Mouse (Mus musculus) hindbrain, embryonic 12.5 days (tissue): ENCODE results near the gene Tex12. TPM values are rescaled to one million over a fixed set of nuclear protein-coding genes. Genes with fewer than 3 reads are reported as not detected.
A peak's percentile ranks its signal among the peaks of the same experiment; 100 is the strongest.

Experiments
- ATAC-seq: fragments of 200-750 bp; cut with Nextera tagmentation; 2 replicates; pipeline ENCODE4 v1.8.0; 2017; ENCODE audit warnings: moderate TSS enrichment; ENCODE audit not compliant: low FRiP score
- H3K27ac ChIP-seq: fragments of 300-500 bp; sonication (generic); 2 replicates; pipeline ENCODE4 v1.5.1; 2016; ENCODE audit warnings: mild to moderate bottlenecking
- H3K27me3 ChIP-seq: fragments of 300-500 bp; sonication (generic); 2 replicates; pipeline ENCODE4 v1.6.1; 2016; ENCODE audit warnings: mild to moderate bottlenecking
- H3K36me3 ChIP-seq: fragments of 300-500 bp; sonication (generic); 2 replicates; pipeline ENCODE4 v1.6.1; 2016; ENCODE audit warnings: mild to moderate bottlenecking
- H3K4me1 ChIP-seq: fragments of 300-500 bp; sonication (generic); 2 replicates; pipeline ENCODE4 v1.6.1; 2016
- H3K4me2 ChIP-seq: fragments of 300-500 bp; sonication (generic); replicated peaks from 2 replicates; pipeline ENCODE4 v1.6.1; 2016; ENCODE audit warnings: mild to moderate bottlenecking
- H3K4me3 ChIP-seq: fragments of 300-500 bp; sonication (generic); 2 replicates; pipeline ENCODE4 v1.5.1; 2016; ENCODE audit warnings: mild to moderate bottlenecking
- H3K9ac ChIP-seq: fragments of 300-500 bp; sonication (generic); 2 replicates; pipeline ENCODE4 v1.6.1; 2016; ENCODE audit warnings: mild to moderate bottlenecking, moderate library complexity
- H3K9me3 ChIP-seq: fragments of 300-500 bp; sonication (generic); replicated peaks from 2 replicates; pipeline ENCODE4 v1.6.1; 2016; ENCODE audit warnings: mild to moderate bottlenecking
- WGBS: fragments of 180-500 bp; shearing (Covaris S2); methylation state at CpG from one replicate; pipeline ENCODE4 v1.1.7; 2016; 5-methylcytosine and 5-hydroxymethylcytosine counted together
- polyA plus RNA-seq: library from polyadenylated mRNA; unstranded; fragments of >200 nt; fragmentation: Nextera tagmentation; extraction: Ambion mirVana; gene quantifications from 2 replicates; pipeline ENCODE4 v1.2.1, GENCODE M21; 2016

Tex12 gene
- polyA plus RNA-seq, 1 experiment from 2014 or later, result not detected

DNA sequence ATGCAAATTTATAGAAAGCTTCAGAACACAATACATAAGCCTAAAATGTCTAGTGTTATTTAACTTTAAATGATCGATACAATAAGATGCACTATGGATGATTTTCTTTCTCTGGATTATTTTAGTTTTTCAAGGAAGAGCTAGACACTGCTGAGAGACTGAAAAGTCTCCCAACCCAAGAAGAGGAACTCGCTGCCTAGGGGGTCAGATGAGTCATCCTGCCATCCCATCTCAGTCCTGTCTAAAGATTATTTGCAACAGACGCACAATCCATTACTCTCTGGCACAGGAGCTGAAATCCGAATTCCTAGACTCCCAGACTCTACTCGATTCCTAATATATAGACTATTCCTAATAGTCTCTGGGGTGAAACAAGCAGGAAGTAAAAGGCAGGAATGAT is 8.9 kb downstream of the Tex12 start:
- H3K4me2 ChIP-seq, result no peak overlapping the region
- no peaks in the 10 kb centered on the region for H3K36me3 ChIP-seq
- no peak overlapping the region for H3K4me3 ChIP-seq
- WGBS, result 85% methylated on average over 5 of the region's 5 CpGs
- no peaks in the 10 kb centered on the region for H3K27me3 ChIP-seq
- H3K27ac ChIP-seq, result no peak overlapping the region
- H3K4me1 ChIP-seq, result peaks cover 7% of the 10 kb centered on the region; the same call in 1 of the 2 replicates
- no peaks in the 10 kb centered on the region for H3K9me3 ChIP-seq
- no peak overlapping the region for H3K9ac ChIP-seq
- ATAC-seq, result no peak

DNA sequence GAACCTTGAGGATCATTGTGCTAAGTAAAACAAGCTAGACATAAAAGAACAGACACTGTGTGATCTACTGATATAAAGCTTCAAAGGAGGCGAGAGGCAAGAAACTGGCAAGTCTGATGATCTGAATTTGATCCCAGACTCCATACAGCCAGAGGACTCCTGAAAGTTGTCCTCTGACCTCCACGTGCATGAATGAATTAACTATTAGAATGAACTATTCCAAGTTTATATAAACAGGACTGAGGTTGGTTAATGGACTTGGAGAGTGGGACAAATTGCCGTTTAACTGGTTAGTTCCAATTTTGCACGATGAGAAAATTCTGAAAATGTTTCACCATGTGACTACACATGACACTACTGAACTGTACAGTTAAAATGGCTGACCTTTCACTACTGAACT is 12.2 kb downstream of the Tex12 start:
- Histone ChIP-seq H3K36me3 (no peaks in the 10 kb centered on the region), H3K27me3 (no peaks in the 10 kb centered on the region), H3K4me1 (no peaks in the 10 kb centered on the region), H3K9ac (no peak overlapping the region), H3K4me2 (no peak overlapping the region), H3K27ac (no peak overlapping the region), H3K4me3 (no peak overlapping the region), H3K9me3 (no peaks in the 10 kb centered on the region)
- WGBS, result 83% methylated on average over 4 of the region's 4 CpGs
- ATAC-seq, result no peak

DNA sequence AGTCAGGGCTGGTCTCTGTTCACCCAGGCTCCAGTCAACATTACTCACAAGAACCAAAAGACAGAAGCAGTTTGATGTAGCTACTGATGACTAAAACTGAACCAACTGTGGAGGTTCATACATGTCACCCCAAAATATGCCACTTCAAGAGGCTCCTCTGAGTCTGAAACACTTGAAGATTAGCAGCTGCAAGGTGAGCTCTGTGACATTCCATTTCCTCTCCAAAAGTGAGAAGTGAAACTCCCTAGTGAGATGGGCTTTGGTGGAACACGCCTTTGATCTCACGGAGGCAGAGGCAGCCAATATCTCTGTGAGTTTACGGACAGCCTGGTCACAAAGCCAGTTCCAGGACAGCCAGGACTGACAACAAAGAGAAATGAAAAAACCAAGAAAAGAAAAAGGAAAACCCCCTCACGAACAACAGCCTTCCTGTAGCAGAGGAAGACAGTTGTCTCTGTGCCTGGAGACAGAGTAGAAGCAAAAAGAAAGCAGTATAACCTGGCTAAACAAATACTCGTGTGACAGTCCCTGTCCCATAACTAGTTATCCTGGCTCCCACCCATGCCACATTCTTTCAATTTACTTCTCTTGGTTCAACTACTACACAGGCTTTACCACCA is 13.2 kb downstream of the Tex12 start:
- no peak for ATAC-seq
- Histone ChIP-seq H3K4me2 (no peak overlapping the region), H3K9me3 (no peaks in the 10 kb centered on the region), H3K9ac (no peak overlapping the region), H3K36me3 (no peaks in the 10 kb centered on the region), H3K4me3 (no peak overlapping the region), H3K27ac (no peak overlapping the region), H3K4me1 (no peaks in the 10 kb centered on the region), H3K27me3 (no peaks in the 10 kb centered on the region)
- 63% methylated on average over 5 of the region's 5 CpGs for WGBS

DNA sequence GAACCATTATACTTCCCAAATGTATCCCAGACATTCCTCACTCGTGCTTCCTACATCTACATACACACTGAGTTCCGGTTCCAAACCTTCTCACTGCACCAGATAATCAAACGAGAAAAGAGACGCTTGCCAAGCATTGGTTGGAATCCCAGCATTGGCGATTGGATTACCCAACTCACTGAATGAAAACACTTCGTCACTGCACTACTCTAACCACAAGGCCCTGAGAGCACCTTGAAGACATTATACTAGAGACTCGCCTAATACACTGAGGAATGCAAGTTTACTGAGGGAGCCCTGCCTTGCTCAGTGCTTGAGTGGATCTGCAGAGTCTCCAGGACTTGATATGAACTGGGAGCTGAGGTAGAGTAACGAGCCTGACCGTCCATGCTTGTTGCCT is 18.7 kb downstream of the Tex12 start:
- no peak overlapping the region for H3K9ac ChIP-seq
- no peak for ATAC-seq
- WGBS, result 80% methylated on average over 9 of the region's 9 CpGs

DNA sequence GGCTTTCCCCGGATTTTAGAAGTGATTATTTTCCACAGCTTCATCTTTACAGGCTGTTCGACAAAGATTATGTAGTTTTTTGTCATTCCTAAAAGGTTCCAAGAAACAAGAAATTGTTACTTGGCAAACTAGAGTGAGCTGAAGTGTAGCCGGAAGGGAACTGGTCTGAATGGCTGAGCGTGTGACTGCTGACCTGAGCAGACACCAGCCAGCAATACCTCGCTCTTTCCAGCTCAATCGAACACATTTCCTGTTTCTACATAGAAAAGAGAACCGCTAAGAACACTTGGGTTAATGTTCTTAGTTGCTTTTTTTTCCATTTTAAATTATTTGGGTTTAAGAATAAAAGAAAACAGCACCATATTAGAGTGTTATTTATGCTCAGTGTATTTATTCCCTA is 21.0 kb downstream of the Tex12 start:
- no peaks in the 10 kb centered on the region for H3K9me3 ChIP-seq
- 80% methylated on average over 7 of the region's 7 CpGs for whole genome bisulfite sequencing
- ATAC-seq, result no peak
- H3K4me1 ChIP-seq, result no peaks in the 10 kb centered on the region
- no peaks in the 10 kb centered on the region for H3K27me3 ChIP-seq
- no peak overlapping the region for H3K27ac ChIP-seq
- H3K36me3 ChIP-seq, result no peaks in the 10 kb centered on the region
- no peak overlapping the region for H3K4me2 ChIP-seq
- H3K4me3 ChIP-seq, result no peak overlapping the region
- H3K9ac ChIP-seq, result no peak overlapping the region

More for the DNA sequence above, 18.7 kb downstream of the Tex12 start:
- Histone ChIP-seq H3K4me3 (no peak overlapping the region), H3K9me3 (no peaks in the 10 kb centered on the region), H3K4me1 (no peaks in the 10 kb centered on the region), H3K27me3 (no peaks in the 10 kb centered on the region), H3K36me3 (no peaks in the 10 kb centered on the region), H3K27ac (no peak overlapping the region), H3K4me2 (no peak overlapping the region)

DNA sequence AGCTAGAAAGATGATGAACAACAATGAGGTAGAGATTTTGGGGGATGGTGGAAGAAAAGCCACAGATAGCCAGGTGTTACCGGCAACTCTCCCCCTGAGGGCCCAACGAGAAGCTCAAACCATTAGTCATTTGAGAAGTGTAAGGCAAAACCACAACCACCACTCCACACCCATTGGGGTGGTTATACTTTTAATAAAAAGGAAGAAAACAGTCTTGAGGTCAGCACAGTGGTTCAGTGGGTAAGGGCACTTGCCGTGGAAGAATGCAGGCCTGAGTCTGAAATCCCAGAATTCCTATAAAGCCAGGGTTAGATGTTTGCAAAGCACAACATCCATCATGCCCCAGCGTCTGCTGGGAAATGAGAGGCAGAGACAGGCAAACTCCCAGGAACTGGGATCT is 23.8 kb downstream of the Tex12 start:
- H3K9ac ChIP-seq, result no peak overlapping the region
- no peaks in the 10 kb centered on the region for H3K4me1 ChIP-seq
- H3K27me3 ChIP-seq, result no peaks in the 10 kb centered on the region
- H3K9me3 ChIP-seq, result no peaks in the 10 kb centered on the region
- no peak overlapping the region for H3K27ac ChIP-seq
- ATAC-seq, result no peak
- H3K4me2 ChIP-seq, result no peak overlapping the region
- whole genome bisulfite sequencing, result 72% methylated on average over 4 of the region's 4 CpGs
- H3K4me3 ChIP-seq, result no peak overlapping the region
- no peaks in the 10 kb centered on the region for H3K36me3 ChIP-seq

DNA sequence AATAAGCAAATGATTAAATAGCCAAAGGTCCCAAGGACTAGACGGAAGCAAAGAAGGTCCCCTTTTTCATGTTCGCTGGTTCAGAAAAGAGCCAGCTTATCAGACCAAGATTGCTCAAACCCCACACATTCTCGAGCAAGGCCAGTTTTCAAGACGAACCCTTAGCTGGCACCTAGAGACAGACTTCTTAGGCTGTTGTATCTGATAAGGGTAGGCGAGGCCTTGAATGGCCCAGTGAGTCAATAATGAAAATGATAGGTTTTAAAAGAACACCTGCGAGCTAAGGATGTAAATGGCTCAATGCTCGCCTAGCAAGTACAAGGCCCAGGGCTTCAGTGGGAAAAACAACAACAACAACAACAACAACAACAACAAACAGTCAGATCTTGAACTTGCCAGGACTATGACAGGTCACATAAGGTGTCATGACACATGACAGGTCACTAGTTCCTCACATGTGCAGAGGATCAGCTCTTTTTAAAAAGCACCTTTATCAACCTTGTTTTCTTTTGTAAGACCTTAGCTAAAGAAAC is 24.5 kb downstream of the Tex12 start:
- 80% methylated on average over 7 of the region's 7 CpGs for WGBS
- H3K27ac ChIP-seq, result no peak overlapping the region
- ATAC-seq, result no peak

DNA sequence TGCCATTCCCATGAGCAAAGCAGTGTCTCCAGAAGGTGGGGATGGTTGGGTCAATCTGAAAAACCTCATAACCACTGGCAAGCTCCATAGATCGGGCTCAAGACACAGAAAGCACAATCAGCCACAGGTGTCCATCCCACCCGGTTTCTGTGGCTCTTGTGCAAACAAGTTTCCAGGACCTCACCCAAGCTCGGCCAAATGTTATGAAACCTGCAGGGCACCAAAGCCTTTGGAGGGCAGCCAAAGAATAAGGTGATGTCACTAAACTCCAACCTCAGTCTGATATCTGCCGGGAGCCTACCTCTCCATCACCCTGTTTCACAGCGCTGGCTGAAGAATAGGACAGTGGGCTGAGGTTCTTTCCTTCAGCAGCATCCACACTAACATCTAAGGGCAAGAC is 25.2 kb downstream of the Tex12 start:
- Histone ChIP-seq H3K36me3 (no peaks in the 10 kb centered on the region), H3K4me2 (no peak overlapping the region), H3K4me3 (no peak overlapping the region), H3K4me1 (no peaks in the 10 kb centered on the region), H3K27ac (no peak overlapping the region), H3K9ac (no peak overlapping the region), H3K9me3 (no peaks in the 10 kb centered on the region), H3K27me3 (no peaks in the 10 kb centered on the region)
- WGBS, result 85% methylated on average over 5 of the region's 5 CpGs
- no peak for ATAC-seq

More for the DNA sequence above, 24.5 kb downstream of the Tex12 start:
- Histone ChIP-seq H3K9me3 (no peaks in the 10 kb centered on the region), H3K9ac (no peak overlapping the region), H3K4me3 (no peak overlapping the region), H3K4me1 (no peaks in the 10 kb centered on the region), H3K4me2 (no peak overlapping the region), H3K27me3 (no peaks in the 10 kb centered on the region), H3K36me3 (no peaks in the 10 kb centered on the region)

DNA sequence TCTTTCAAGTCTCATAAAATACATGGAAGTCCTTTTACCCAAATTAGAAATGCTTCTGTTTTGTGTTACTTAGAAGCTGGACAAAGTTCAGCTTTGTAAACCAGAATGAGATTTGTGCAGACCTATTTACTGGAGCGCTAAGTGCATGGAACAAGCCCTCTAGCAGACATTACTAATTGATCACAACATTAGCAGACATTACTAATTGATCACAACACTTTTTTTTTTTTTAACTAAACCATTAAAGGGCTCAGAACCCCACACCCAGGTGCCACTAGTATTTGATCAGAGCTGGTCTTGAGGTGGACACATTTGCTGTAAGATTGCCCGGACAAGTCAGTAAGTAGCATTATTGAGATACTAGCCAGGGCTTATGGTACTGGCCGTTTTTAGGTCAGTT is 27.3 kb downstream of the Tex12 start:
- no peak overlapping the region for H3K4me2 ChIP-seq
- ATAC-seq, result no peak
- H3K4me3 ChIP-seq, result no peak overlapping the region
- H3K36me3 ChIP-seq, result no peaks in the 10 kb centered on the region
- no peaks in the 10 kb centered on the region for H3K27me3 ChIP-seq
- H3K4me1 ChIP-seq, result no peaks in the 10 kb centered on the region
- H3K9ac ChIP-seq, result no peak overlapping the region
- H3K9me3 ChIP-seq, result no peaks in the 10 kb centered on the region
- 83% methylated on average over 3 of the region's 3 CpGs for WGBS
- H3K27ac ChIP-seq, result no peak overlapping the region

DNA sequence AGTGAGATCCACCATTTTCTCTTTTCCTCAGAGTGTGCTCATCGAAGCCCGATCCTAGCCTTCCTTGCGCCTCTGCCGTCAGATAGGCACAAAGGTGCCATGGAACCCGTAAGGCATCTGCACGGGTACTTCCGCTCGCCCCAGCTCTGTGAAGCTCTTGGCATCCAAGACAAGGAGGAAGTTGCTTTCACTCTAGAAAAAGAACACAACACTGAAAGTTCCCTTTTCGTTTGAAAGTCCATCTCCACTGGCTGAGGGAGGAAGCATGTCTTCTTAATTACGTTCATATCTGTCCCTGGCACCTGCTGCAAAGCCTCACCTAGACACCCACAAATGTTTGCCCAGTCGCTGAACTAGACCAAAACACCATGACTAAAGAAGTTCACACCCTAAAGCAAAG is 27.8 kb downstream of the Tex12 start:
- Histone ChIP-seq H3K4me3 (no peak overlapping the region), H3K4me1 (no peaks in the 10 kb centered on the region), H3K9ac (no peak overlapping the region), H3K4me2 (no peak overlapping the region), H3K27me3 (no peaks in the 10 kb centered on the region), H3K9me3 (no peaks in the 10 kb centered on the region), H3K36me3 (no peaks in the 10 kb centered on the region), H3K27ac (no peak overlapping the region)
- ATAC-seq, result no peak
- 87% methylated on average over 11 of the region's 11 CpGs for WGBS

DNA sequence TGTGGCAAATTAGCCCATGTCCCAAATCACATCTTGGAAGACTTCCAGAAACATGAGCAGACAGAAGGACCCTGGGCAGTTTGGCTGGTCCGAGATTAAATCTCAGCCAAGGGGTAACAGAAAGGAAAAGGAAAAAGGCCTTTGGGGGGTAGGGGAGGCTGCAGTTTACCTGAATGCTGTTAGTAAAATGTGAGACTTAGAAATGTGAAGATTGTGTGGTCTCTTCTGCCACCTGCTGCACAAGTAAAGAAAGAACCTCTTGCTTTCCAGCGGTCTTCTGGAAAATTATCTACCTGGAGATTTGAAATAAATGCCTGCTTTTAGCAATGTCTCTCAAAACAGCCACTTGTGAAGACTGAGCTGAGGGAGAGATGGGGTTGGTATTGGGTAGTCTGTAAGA is 30.2 kb downstream of the Tex12 start:
- Histone ChIP-seq H3K9ac (no peak overlapping the region), H3K4me2 (no peak overlapping the region), H3K36me3 (no peaks in the 10 kb centered on the region), H3K4me1 (peaks cover 11% of the 10 kb centered on the region), H3K4me3 (no peak overlapping the region), H3K27ac (no peak overlapping the region), H3K9me3 (no peaks in the 10 kb centered on the region), H3K27me3 (no peaks in the 10 kb centered on the region)
- no peak for ATAC-seq
- WGBS, result 45% methylated on average over 2 of the region's 2 CpGs

DNA sequence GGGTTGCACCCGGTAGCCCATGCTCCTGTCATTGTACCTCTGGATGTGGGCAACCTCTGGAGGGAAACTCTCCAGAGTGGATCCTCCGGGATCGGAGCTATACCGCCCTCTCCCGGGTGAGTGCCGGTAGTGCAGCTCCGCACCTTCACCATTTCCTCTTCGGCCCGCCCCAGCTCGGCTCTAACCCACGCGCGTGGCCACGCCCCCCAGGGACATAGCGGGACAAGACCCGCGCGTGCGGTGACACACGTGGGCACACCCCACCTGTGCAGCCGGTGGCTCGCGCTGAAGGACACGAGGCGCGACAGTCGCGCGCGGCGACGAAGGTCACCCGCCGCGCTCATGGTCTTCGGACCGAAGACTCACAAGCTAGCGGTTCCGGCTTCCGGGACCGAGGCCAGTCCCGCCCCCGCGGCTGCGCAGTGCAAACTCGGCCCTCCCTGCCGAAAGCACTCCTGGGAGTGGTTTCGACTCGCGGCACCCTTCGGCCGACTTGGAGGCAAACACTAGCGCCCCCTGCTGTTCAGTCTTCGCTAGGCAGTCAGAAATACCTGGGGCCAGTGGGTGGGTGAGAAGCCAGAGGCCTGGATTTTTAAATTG is 32.7 kb downstream of the Tex12 start, which contains the start of gene Pts:
Gene Pts, minus strand, starts transcription at position 432 of the 600 bp plus-strand sequence.
- peaks cover 11% of the 10 kb centered on the region for H3K4me1 ChIP-seq
- H3K9ac ChIP-seq, result peak within 1 kb of the TSS; percentile 72
- H3K4me3 ChIP-seq, result peak within 1 kb of the TSS; percentile 78
- H3K27me3 ChIP-seq, result no peaks in the 10 kb centered on the region
- peak within 1 kb of the TSS; percentile 59 for H3K4me2 ChIP-seq
- peak; percentile 99 for ATAC-seq
- peak within 1 kb of the TSS; percentile 78; the same call in 1 of the 2 replicates for H3K27ac ChIP-seq
- WGBS, result 1% methylated on average over 54 of the region's 54 CpGs
- H3K36me3 ChIP-seq, result no peaks in the 10 kb centered on the region; the same call in 1 of the 2 replicates
- no peaks in the 10 kb centered on the region for H3K9me3 ChIP-seq

DNA sequence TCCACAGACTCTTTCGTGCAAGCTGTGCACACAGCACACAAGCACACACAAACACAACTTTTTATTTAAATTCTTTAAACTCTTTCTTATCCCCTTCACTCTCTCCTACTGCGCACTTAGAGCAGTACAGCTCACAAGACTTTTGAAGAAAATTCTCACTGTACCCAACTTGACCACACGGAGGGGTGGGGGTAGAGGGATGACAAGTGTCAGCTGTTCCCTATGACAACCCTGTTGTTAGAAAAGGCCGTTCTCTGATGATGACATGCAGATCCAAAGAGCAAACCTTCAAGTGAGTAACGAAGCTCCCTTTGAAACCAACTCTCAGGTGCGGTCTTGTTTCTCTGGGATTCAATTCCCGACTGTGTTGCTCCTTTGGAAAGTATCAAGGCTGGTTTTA is 33.3 kb downstream of the Tex12 start:
- Histone ChIP-seq H3K4me2 (peak overlapping the region; percentile 59), H3K9me3 (no peaks in the 10 kb centered on the region), H3K4me3 (peak overlapping the region; percentile 78), H3K27me3 (no peaks in the 10 kb centered on the region), H3K9ac (peak overlapping the region; percentile 72), H3K36me3 (no peaks in the 10 kb centered on the region; the same call in 1 of the 2 replicates), H3K4me1 (peaks cover 11% of the 10 kb centered on the region), H3K27ac (no peak overlapping the region)
- peak; percentile 20 for ATAC-seq
- WGBS, result 45% methylated on average over 7 of the region's 7 CpGs
